Mouse (Mus musculus) stomach, postnatal 0 days (tissue): ENCODE data around the gene Rbx1. TPM values are rescaled to one million over a fixed set of nuclear protein-coding genes. Genes with fewer than 3 reads are reported as not detected.
A peak's percentile ranks its signal among the peaks of the same experiment; 100 is the strongest.
"Not testable (repeated sequence)": the region's sequence is repeated elsewhere in the genome, so short reads cannot be mapped to it uniquely, and the experiment has no call there.

ENCODE experiments used
- ATAC-seq: fragments of 200-750 bp; cut with Nextera tagmentation; 2 replicates; pipeline ENCODE4 v1.8.0; 2017; ENCODE audit not compliant: low FRiP score, low TSS enrichment
- DNase-seq: peaks from one replicate; pipeline ENCODE4 v3.0.0-alpha.2; 2016; ENCODE audit warnings: low spot score
- H3K27ac ChIP-seq: fragments of 300-500 bp; sonication (generic); replicated peaks from 2 replicates; pipeline ENCODE4 v1.5.1; 2014; ENCODE audit warnings: mild to moderate bottlenecking, control low read depth
- H3K27me3 ChIP-seq: fragments of 300-500 bp; sonication (generic); 2 replicates; pipeline ENCODE4 v1.6.1; 2014; ENCODE audit warnings: low read length; ENCODE audit not compliant: control insufficient read depth, insufficient read depth
- H3K36me3 ChIP-seq: fragments of 300-500 bp; sonication (generic); 2 replicates; pipeline ENCODE4 v1.6.1; 2014; ENCODE audit warnings: low read length, mixed read lengths; ENCODE audit not compliant: control insufficient read depth, insufficient read depth
- H3K4me1 ChIP-seq: fragments of 300-500 bp; sonication (generic); replicated peaks from 2 replicates; pipeline ENCODE4 v1.6.1; 2014; ENCODE audit warnings: antibody characterized with exemption; ENCODE audit not compliant: control insufficient read depth, insufficient read depth
- H3K4me2 ChIP-seq: fragments of 300-500 bp; sonication (generic); replicated peaks from 2 replicates; pipeline ENCODE4 v1.6.1; 2014; ENCODE audit warnings: low read depth, mild to moderate bottlenecking, control low read depth, moderate library complexity
- H3K4me3 ChIP-seq: fragments of 300-500 bp; sonication (generic); 2 replicates; pipeline ENCODE4 v1.5.1; 2014; ENCODE audit warnings: low read depth, low read length, control low read depth
- H3K9ac ChIP-seq: fragments of 300-500 bp; sonication (generic); 2 replicates; pipeline ENCODE4 v1.6.1; 2014; ENCODE audit warnings: mild to moderate bottlenecking, low read length, control low read depth, mixed read lengths
- H3K9me3 ChIP-seq: fragments of 300-500 bp; sonication (generic); 2 replicates; pipeline ENCODE4 v1.6.1; 2016; ENCODE audit warnings: low read length; ENCODE audit not compliant: control insufficient read depth
- CTCF ChIP-seq: IDR thresholded peaks from 2 replicates; pipeline ENCODE4 v1.5.1; 2016; ENCODE audit warnings: antibody characterized with exemption, low read depth, mild to moderate bottlenecking, moderate library complexity
- EP300 ChIP-seq: optimal IDR thresholded peaks from 2 replicates; pipeline ENCODE3; 2016; ENCODE audit warnings: antibody characterized with exemption
- WGBS: fragments of 180-500 bp; shearing (Covaris S2); extraction: QIAGEN DNeasy Blood & Tissue Kit; methylation state at CpG from one replicate; pipeline ENCODE4 v1.1.7; 2014; 5-methylcytosine and 5-hydroxymethylcytosine counted together
- polyA plus RNA-seq: library from polyadenylated mRNA; unstranded; fragments of >200 nt; fragmentation: Nextera tagmentation; extraction: Ambion mirVana; gene quantifications from 2 replicates; pipeline ENCODE4 v1.2.1, GENCODE M21; 2015

Gene Rbx1
- polyA plus RNA-seq: 451 and 460 TPM in 2 replicates

GRCm38 (mm10) chr15:81465901-81466737 lies at the start of gene Rbx1:
TSS of gene Rbx1 (plus strand) at chr15:81466296.
- WGBS: 1% methylated on average over 58 of the region's 62 CpGs
- DNase-seq (peak; percentile 99), ATAC-seq (peak; percentile 98)
- TF ChIP-seq EP300 (no peak), CTCF (no peak)
- H3K4me1 ChIP-seq: 0 out of 2 replicates have a peak, but pooled peaks cover 2% of the 10 kb centered on the region
- peak within 1 kb of the TSS; percentile 77 for H3K4me2 ChIP-seq
- H3K27me3 ChIP-seq: no peaks in the 10 kb centered on the region
- H3K27ac ChIP-seq: peak within 1 kb of the TSS; percentile 94
- H3K4me3 ChIP-seq: peak within 1 kb of the TSS; percentile 56
- H3K9me3 ChIP-seq: no peaks in the 10 kb centered on the region
- no peaks in the 10 kb centered on the region for H3K36me3 ChIP-seq
- peak within 1 kb of the TSS; percentile 75 for H3K9ac ChIP-seq

GRCm38 (mm10) chr15:81416763-81417310 lies 49.3 kb upstream of the Rbx1 start:
- Histone ChIP-seq H3K9ac (0 out of 2 replicates have a peak overlapping the region, but pooled peaks have one; percentile 3), H3K27ac (0 out of 2 replicates have a peak overlapping the region, but pooled peaks have one; percentile 35), H3K4me3 (peak overlapping the region; percentile 22), H3K4me2 (peak overlapping the region; percentile 30)
- not testable (repeated sequence) for H3K9me3 ChIP-seq, H3K4me1 ChIP-seq, H3K27me3 ChIP-seq, H3K36me3 ChIP-seq
- ATAC-seq (peak; percentile 94), DNase-seq (peak; percentile 87)
- TF ChIP-seq CTCF: peak; percentile 34; the same call in 1 of the 2 replicates
- WGBS: 2% methylated on average over 22 of the region's 22 CpGs

- Histone ChIP-seq H3K27ac (no peak overlapping the region), H3K9me3 (no peaks in the 10 kb centered on the region), H3K9ac (no peak overlapping the region), H3K27me3 (no peaks in the 10 kb centered on the region), H3K4me3 (no peak overlapping the region), H3K4me1 (no peaks in the 10 kb centered on the region), H3K36me3 (no peaks in the 10 kb centered on the region), H3K4me2 (no peak overlapping the region)
- ATAC-seq (no peak), DNase-seq (no peak)
- WGBS: 69% methylated on average over 4 of the region's 4 CpGs
- TF ChIP-seq EP300: no peak
These were observed 48.0 kb upstream of the Rbx1 start for GRCm38 (mm10) chr15:81418065-81418464.

- Histone ChIP-seq H3K4me3 (peak overlapping the region; percentile 0; the same call in 1 of the 2 replicates), H3K27me3 (no peaks in the 10 kb centered on the region), H3K9me3 (no peaks in the 10 kb centered on the region), H3K9ac (no peak overlapping the region), H3K4me2 (peak overlapping the region; percentile 36), H3K27ac (peak overlapping the region; percentile 91), H3K36me3 (no peaks in the 10 kb centered on the region), H3K4me1 (no peaks in the 10 kb centered on the region)
- peak; percentile 44 for DNase-seq
- TF ChIP-seq EP300: no peak
- TF ChIP-seq CTCF: no peak
- peak; percentile 58 for ATAC-seq
- 12% methylated on average over 1 of the region's 1 CpGs for WGBS
These were observed 44.6 kb upstream of the Rbx1 start for GRCm38 (mm10) chr15:81421454-81421853.

GRCm38 (mm10) chr15:81422156-81422681 lies 43.9 kb upstream of the Rbx1 start:
- 19% methylated on average over 7 of the region's 7 CpGs for WGBS
- Histone ChIP-seq H3K4me2 (peak overlapping the region; percentile 36), H3K27me3 (no peaks in the 10 kb centered on the region)

More at GRCm38 (mm10) chr15:81422156-81422681, 43.9 kb upstream of the Rbx1 start:
- peak overlapping the region; percentile 0; the same call in 1 of the 2 replicates for H3K4me3 ChIP-seq
- no peaks in the 10 kb centered on the region for H3K9me3 ChIP-seq
- ATAC-seq (peak; percentile 41; the same call in 1 of the 2 replicates), DNase-seq (peak; percentile 37)
- H3K27ac ChIP-seq: peak overlapping the region; percentile 91
- no peaks in the 10 kb centered on the region for H3K36me3 ChIP-seq
- no peaks in the 10 kb centered on the region for H3K4me1 ChIP-seq
- H3K9ac ChIP-seq: 0 out of 2 replicates have a peak overlapping the region, but pooled peaks have one; percentile 38
- TF ChIP-seq EP300 (peak; percentile 61), CTCF (no peak)
